Mouse (Mus musculus): Measurements from ENCODE around the gene Eapp.
"Not testable (repeated sequence)": the region's sequence is repeated elsewhere in the genome, so short reads cannot be mapped to it uniquely, and the experiment has no call there.

GRCm38 (mm10) chr12:54713822-54714626 lies 18.3 kb upstream of the Eapp start:
- not testable (repeated sequence) for TF ChIP-seq CTCF (conservative IDR thresholded peaks at IDR 0.05 in 1 of 2, IDR thresholded peaks at IDR 0.05 in 1 of 2; ENCODE audit: low read depth in 2 of 2, low read length in 2 of 2); ELF1 (IDR thresholded peaks at IDR 0.05; ENCODE audit: low read depth, low read length); EP300 (IDR thresholded peaks at IDR 0.05; ENCODE audit: low read length); POLR2A (IDR thresholded peaks at IDR 0.05; ENCODE audit: low read depth, low read length); GABPA (IDR thresholded peaks at IDR 0.05; ENCODE audit: insufficient replicate concordance, low read depth, low read length); CHD2 (IDR thresholded peaks at IDR 0.05; ENCODE audit: low read length); TCF12 (IDR thresholded peaks at IDR 0.05; ENCODE audit: low read depth, low read length); ZMIZ1 (IDR thresholded peaks at IDR 0.05; ENCODE audit: low read depth, low read length); RAD21 (IDR thresholded peaks at IDR 0.05; ENCODE audit: low read depth, low read length)
